Mouse (Mus musculus) liver, embryonic 14.5 days (tissue): ENCODE measurements around the gene Fshb. TPM values are rescaled to one million over a fixed set of nuclear protein-coding genes. Genes with fewer than 3 reads are reported as not detected.

Source experiments
- ATAC-seq: fragments of 200-750 bp; cut with Nextera tagmentation; 2 replicates; pipeline ENCODE4 v1.8.0; 2017; ENCODE audit warnings: moderate number of reproducible peaks, mild to moderate bottlenecking, moderate library complexity; ENCODE audit not compliant: insufficient read depth
- DNase-seq, 3 experiments: peaks; one replicate each; pipeline ENCODE4 v3.0.0-alpha.2; 2012 to 2013; ENCODE audit warnings: low read depth in 3 of 3, low spot score in 3 of 3
- H3K27ac ChIP-seq: fragments of 300-500 bp; sonication (generic); 2 replicates; pipeline ENCODE4 v1.5.1; 2014; ENCODE audit warnings: moderate library complexity, mild to moderate bottlenecking, control low read depth, inconsistent platforms
- H3K27me3 ChIP-seq: fragments of 300-500 bp; sonication (generic); 2 replicates; pipeline ENCODE4 v1.6.1; 2014; ENCODE audit warnings: mild to moderate bottlenecking, low read length, moderate library complexity; ENCODE audit not compliant: control insufficient read depth, insufficient read depth
- H3K36me3 ChIP-seq: fragments of 300-500 bp; sonication (generic); replicated peaks from 2 replicates; pipeline ENCODE4 v1.6.1; 2014; ENCODE audit warnings: low read depth; ENCODE audit not compliant: control insufficient read depth, insufficient read depth
- H3K4me1 ChIP-seq, 2 experiments: fragments of 200-500 bp in 1 of 2; fragments of 300-500 bp in 1 of 2; sonication (generic) in 1 of 2; replicated peaks; 2 replicates each; pipeline ENCODE4 v1.6.1; 2012 to 2014; ENCODE audit warnings: antibody characterized with exemption in 1 of 2, inconsistent platforms in 1 of 2, low read length in 1 of 2; ENCODE audit not compliant: control insufficient read depth in 2 of 2, insufficient read depth in 2 of 2
- H3K4me2 ChIP-seq: fragments of 300-500 bp; sonication (generic); 2 replicates; pipeline ENCODE4 v1.6.1; 2014; ENCODE audit warnings: low read depth, mild to moderate bottlenecking, control low read depth, moderate library complexity
- H3K4me3 ChIP-seq, 2 experiments: fragments of 200-500 bp in 1 of 2; fragments of 300-500 bp in 1 of 2; sonication (generic) in 1 of 2; 2 replicates each; pipeline ENCODE4 v1.5.1; 2012 to 2014; ENCODE audit warnings: low read depth in 2 of 2, low read length in 2 of 2, mild to moderate bottlenecking in 2 of 2, control low read depth in 1 of 2, inconsistent platforms in 1 of 2, moderate library complexity in 1 of 2; ENCODE audit not compliant: insufficient read depth in 1 of 2
- H3K9ac ChIP-seq: fragments of 300-500 bp; sonication (generic); replicated peaks from 2 replicates; pipeline ENCODE4 v1.6.1; 2014; ENCODE audit warnings: mild to moderate bottlenecking, control low read depth, moderate library complexity
- H3K9me3 ChIP-seq: fragments of 300-500 bp; sonication (generic); 2 replicates; pipeline ENCODE4 v1.6.1; 2016; ENCODE audit warnings: low read length, mixed read lengths; ENCODE audit not compliant: control insufficient read depth
- CTCF ChIP-seq: IDR thresholded peaks from 2 replicates; pipeline ENCODE4 v1.5.1; 2016; ENCODE audit warnings: antibody characterized with exemption, low read depth, control low read depth
- EP300 ChIP-seq: IDR thresholded peaks from 2 replicates; pipeline ENCODE4 v1.6.1; 2016; ENCODE audit warnings: antibody characterized with exemption, low read depth
- WGBS: fragments of 180-500 bp; shearing (Covaris S2); extraction: QIAGEN DNeasy Blood & Tissue Kit; methylation state at CpG from one replicate; pipeline ENCODE4 v1.1.7; 2014; ENCODE audit not compliant: insufficient replicate concordance; 5-methylcytosine and 5-hydroxymethylcytosine counted together
- polyA plus RNA-seq, 2 experiments: library from polyadenylated mRNA; depleted of rRNA in 1 of 2; stranded (reverse) in 1 of 2; unstranded in 1 of 2; fragments of >200 nt; fragmentation: Nextera tagmentation in 1 of 2; extraction: Ambion mirVana in 1 of 2; gene quantifications; 2 replicates each; pipeline versions ENCODE4 v1.2.1 to v1.2.3; 2012 to 2014

Fshb gene
- polyA plus RNA-seq, 2 experiments = not detected

DNA sequence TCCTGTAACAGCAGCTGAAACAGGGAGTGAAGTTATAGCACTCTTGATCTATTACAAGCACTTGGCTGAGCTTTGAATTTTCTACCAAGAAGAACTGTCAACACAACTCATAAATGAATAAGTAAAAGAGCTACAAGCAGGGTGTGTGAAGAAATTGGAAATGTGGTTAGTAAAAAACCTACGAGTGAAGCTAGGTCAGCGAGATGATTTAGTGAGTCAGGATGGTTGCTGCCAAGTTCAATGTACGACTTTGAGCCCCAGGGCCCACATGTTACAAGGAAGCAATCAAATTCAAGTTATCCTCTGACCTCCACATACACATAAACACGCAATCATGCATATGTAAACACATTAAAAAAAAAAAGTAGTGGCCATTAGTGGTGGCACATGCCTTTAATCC, 46.3 kb downstream of the Fshb start:
- Histone ChIP-seq H3K9me3 (no peaks in the 10 kb centered on the region), H3K36me3 (no peaks in the 10 kb centered on the region), H3K27ac (no peak overlapping the region), H3K4me3 (no peak overlapping the region), H3K4me2 (no peak overlapping the region), H3K27me3 (no peaks in the 10 kb centered on the region), H3K4me1 (no peaks in the 10 kb centered on the region), H3K9ac (no peak overlapping the region)
- TF ChIP-seq CTCF (no peak), EP300 (no peak)
- no peak for DNase-seq
- ATAC-seq = no peak
- 45% methylated on average over 4 of the region's 4 CpGs for WGBS

DNA sequence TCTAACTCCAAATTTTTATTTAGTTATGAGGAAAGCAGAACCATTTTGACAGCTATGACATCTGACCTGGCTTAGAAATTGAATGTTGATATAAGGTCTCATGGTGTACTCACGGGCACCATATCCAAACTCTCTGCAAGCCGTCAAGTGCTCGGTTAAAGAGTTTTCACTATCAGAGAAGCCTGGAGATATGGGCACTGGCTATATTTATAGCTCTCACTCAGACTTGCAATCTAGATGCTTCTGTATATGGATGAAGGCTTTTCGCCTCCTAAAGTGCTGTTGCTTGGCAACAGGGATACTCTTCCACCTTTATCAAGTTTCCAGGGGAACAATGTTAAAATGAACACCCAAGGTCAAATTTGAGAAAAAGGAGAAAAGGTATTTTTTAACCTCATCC, 47.1 kb downstream of the Fshb start:
- ATAC-seq (no peak), DNase-seq (no peak)
- no peak overlapping the region for H3K27ac ChIP-seq
- H3K9ac ChIP-seq = no peak overlapping the region
- H3K36me3 ChIP-seq = no peaks in the 10 kb centered on the region
- WGBS = 72% methylated on average over 4 of the region's 4 CpGs
- H3K4me3 ChIP-seq = no peak overlapping the region
- H3K4me2 ChIP-seq = no peak overlapping the region
- TF ChIP-seq EP300 (no peak), CTCF (no peak)
- H3K4me1 ChIP-seq = no peaks in the 10 kb centered on the region
- H3K9me3 ChIP-seq = no peaks in the 10 kb centered on the region
- H3K27me3 ChIP-seq = no peaks in the 10 kb centered on the region

DNA sequence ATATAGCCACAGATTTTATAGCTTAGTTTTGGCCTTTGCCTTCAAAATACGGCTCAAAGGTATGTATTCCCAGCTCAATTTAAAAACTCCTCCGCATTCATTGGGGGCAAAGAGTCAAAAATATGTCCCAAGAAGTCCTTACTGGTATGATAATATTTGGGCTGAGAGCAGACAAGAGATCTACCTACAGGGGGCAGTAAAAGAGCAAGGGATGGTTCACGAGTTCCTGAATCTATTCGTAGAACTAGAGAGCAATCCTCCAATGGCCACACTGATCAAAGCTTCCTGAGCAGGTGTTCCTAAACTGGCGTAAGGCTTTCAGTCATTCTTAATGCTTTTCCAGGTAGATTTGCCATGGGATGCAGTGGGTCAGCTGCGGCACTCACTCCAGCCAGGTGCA, 49.3 kb downstream of the Fshb start:
- Histone ChIP-seq H3K4me2 (no peak overlapping the region), H3K9ac (no peak overlapping the region), H3K36me3 (no peaks in the 10 kb centered on the region), H3K27ac (no peak overlapping the region), H3K4me1 (no peaks in the 10 kb centered on the region), H3K4me3 (no peak overlapping the region), H3K9me3 (no peaks in the 10 kb centered on the region), H3K27me3 (no peaks in the 10 kb centered on the region)
- TF ChIP-seq EP300 (no peak), CTCF (no peak)
- 63% methylated on average over 6 of the region's 6 CpGs for WGBS
- no peak for ATAC-seq
- no peak for DNase-seq

DNA sequence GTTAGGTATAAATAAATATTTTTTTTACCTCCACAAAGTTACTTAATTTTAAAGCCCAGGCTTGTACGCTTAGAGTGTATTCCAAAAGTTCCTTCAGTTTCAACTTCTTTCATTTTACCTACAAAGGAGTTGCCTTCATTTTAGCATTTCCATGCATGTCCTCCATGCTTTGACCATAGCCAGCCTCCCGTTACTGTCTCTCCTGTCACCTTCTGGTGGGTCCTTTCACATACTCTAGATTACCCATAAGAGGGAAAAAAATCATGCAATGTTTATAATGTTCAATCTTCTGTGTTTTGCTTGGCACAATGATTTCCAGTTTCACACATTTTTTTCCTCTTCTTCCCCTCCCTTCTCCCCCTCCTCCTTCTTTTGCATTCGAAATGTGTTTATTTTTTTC, 53.1 kb downstream of the Fshb start:
- Histone ChIP-seq H3K9me3 (no peaks in the 10 kb centered on the region), H3K27me3 (no peaks in the 10 kb centered on the region), H3K9ac (no peak overlapping the region), H3K4me1 (no peaks in the 10 kb centered on the region), H3K27ac (no peak overlapping the region), H3K4me2 (no peak overlapping the region), H3K36me3 (no peaks in the 10 kb centered on the region), H3K4me3 (no peak overlapping the region)
- no peak for DNase-seq
- no peak for TF ChIP-seq EP300
- TF ChIP-seq CTCF = no peak
- ATAC-seq = no peak
- WGBS = 54% methylated on average over 3 of the region's 3 CpGs

Other genes with a start within 250 kb of the Fshb start
- gene Arl14ep, start 85.2 kb downstream of the Fshb start, polyA plus RNA-seq (2012; rRNA removed) = 2.7 and 4.7 TPM in 2 replicates
- gene Arl14ep, start 85.2 kb downstream of the Fshb start, polyA plus RNA-seq (2014; fragmentation: Nextera tagmentation; extraction: Ambion mirVana) = 7.1 and 7.9 TPM in 2 replicates
- gene Kcna4, start 231.0 kb upstream of the Fshb start, polyA plus RNA-seq (2012; rRNA removed) = 0.01 TPM in 1 of 2 replicates, not detected in the other
- gene Kcna4, start 231.0 kb upstream of the Fshb start, polyA plus RNA-seq (2014; fragmentation: Nextera tagmentation; extraction: Ambion mirVana) = 0.04 TPM in 1 of 2 replicates, not detected in the other